Mouse (Mus musculus) thymus, postnatal 14 days (tissue): ENCODE measurements at regions not wholly inside any gene's neighbourhood (a gene's known extent, or its start where the extent isn't known, plus 50 kb on each side); places are given as distances from the start of the nearest gene placed in this dataset.
A peak's percentile ranks its signal among the peaks of the same experiment; 100 is the strongest.

Experiments used
- DNase-seq: peaks from one replicate; pipeline ENCODE4 v3.0.0; 2021

GRCm38 (mm10) chr5:97656167-97656924 lies 199.5 kb upstream of the Gk2 start:
- no peak for DNase-seq

- DNase-seq = no peak
Measured at GRCm38 (mm10) chr5:97655266-97655665, 198.4 kb upstream of the Gk2 start.

- DNase-seq = no peak
Measured at GRCm38 (mm10) chr5:97654414-97654813, 197.6 kb upstream of the Gk2 start.

GRCm38 (mm10) chr5:97642251-97642650 lies 185.4 kb upstream of the Gk2 start:
- no peak for DNase-seq

GRCm38 (mm10) chr5:97641646-97642045 lies 184.8 kb upstream of the Gk2 start:
- no peak for DNase-seq

- no peak for DNase-seq
Measured at GRCm38 (mm10) chr5:97636357-97636756, 179.5 kb upstream of the Gk2 start.

- DNase-seq = no peak
Measured at GRCm38 (mm10) chr5:97633766-97634165, 176.9 kb upstream of the Gk2 start.

GRCm38 (mm10) chr5:97632791-97633190 lies 176.0 kb upstream of the Gk2 start:
- peak; percentile 51 for DNase-seq

- no peak for DNase-seq
Measured at GRCm38 (mm10) chr5:97625200-97625599, 168.4 kb upstream of the Gk2 start.

- no peak for DNase-seq
Measured at GRCm38 (mm10) chr5:97619890-97620289, 163.1 kb upstream of the Gk2 start.

GRCm38 (mm10) chr5:97618411-97618810 lies 161.6 kb upstream of the Gk2 start:
- no peak for DNase-seq

GRCm38 (mm10) chr5:97602176-97602575 lies 145.4 kb upstream of the Gk2 start:
- no peak for DNase-seq

GRCm38 (mm10) chr5:97601384-97601783 lies 144.6 kb upstream of the Gk2 start:
- no peak for DNase-seq

- DNase-seq = no peak
Measured at GRCm38 (mm10) chr5:97598741-97599140, 141.9 kb upstream of the Gk2 start.

GRCm38 (mm10) chr5:97595916-97596315 lies 139.1 kb upstream of the Gk2 start:
- DNase-seq = no peak

- no peak for DNase-seq
Measured at GRCm38 (mm10) chr5:97594081-97594480, 137.3 kb upstream of the Gk2 start.

- DNase-seq = no peak
Measured at GRCm38 (mm10) chr5:97582509-97582908, 125.7 kb upstream of the Gk2 start.

- DNase-seq = no peak
Measured at GRCm38 (mm10) chr5:97565486-97565885, 108.7 kb upstream of the Gk2 start.

GRCm38 (mm10) chr5:97563724-97564123 lies 106.9 kb upstream of the Gk2 start:
- no peak for DNase-seq

- DNase-seq = no peak
Measured at GRCm38 (mm10) chr5:97554274-97554673, 97.5 kb upstream of the Gk2 start.

GRCm38 (mm10) chr5:97553122-97553521 lies 96.3 kb upstream of the Gk2 start:
- DNase-seq = peak; percentile 44

- DNase-seq = no peak
Measured at GRCm38 (mm10) chr5:97537492-97538257, 80.9 kb upstream of the Gk2 start.

GRCm38 (mm10) chr5:97533733-97534132 lies 76.9 kb upstream of the Gk2 start:
- no peak for DNase-seq

GRCm38 (mm10) chr5:97527555-97527954 lies 70.7 kb upstream of the Gk2 start:
- DNase-seq = no peak
